Mouse (Mus musculus): ENCODE data around the gene Lmcd1.

- TF ChIP-seq CTCF (conservative IDR thresholded peaks at IDR 0.05; ENCODE audit: low read length) (no peak), POU5F1 (IDR thresholded peaks at IDR 0.05; ENCODE audit: borderline replicate concordance, low read length) (no peak), NANOG (IDR thresholded peaks at IDR 0.05; ENCODE audit: borderline replicate concordance, low read length) (no peak)
Observed at GRCm38 (mm10) chr6:112293320-112293719, 19.8 kb downstream of the Lmcd1 start.

Data from E14TG2a.4 (cell line).